Mouse (Mus musculus) subcutaneous adipose tissue, adult 2 months (tissue): ENCODE results near the gene Fxyd1. TPM values are rescaled to one million over a fixed set of nuclear protein-coding genes. Genes with fewer than 3 reads are reported as not detected.

ENCODE experiments used
- polyA plus RNA-seq: library from polyadenylated mRNA; depleted of rRNA; stranded (reverse); fragments of >200 nt; gene quantifications from 2 replicates; pipeline ENCODE4 v1.2.3, GENCODE M21; 2012; ENCODE audit warnings: low replicate concordance; rRNA removed

The Fxyd1 gene
- 596 and 782 TPM in 2 replicates for polyA plus RNA-seq

DNA sequence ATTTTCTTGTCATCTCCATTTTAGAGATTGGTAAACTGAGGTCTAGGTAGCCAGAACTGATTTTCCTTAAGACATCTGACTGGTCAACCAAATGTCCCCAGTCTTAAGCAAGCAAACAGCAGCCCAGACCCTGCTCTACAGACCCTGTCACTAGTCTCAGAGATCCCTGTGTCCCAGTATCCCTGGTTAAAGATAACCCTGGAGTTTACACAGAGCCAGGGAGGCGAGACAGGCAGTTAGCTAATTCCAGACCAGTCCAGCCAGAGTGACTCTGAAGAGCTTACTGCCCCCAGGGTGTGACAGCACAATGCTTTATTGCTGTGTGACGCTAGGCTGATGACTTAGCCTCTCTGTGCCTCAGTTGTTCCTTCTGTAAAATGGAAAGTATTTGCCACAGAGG is at the start of gene Fxyd1:
Gene Fxyd1, minus strand, starts transcription at position 129 of the 400 bp plus-strand sequence.

GRCm38 (mm10) chr7:31076492-31076891 is 19.5 kb upstream of the Fxyd1 start, which contains the start of gene Fxyd3:
Gene Fxyd3, minus strand, starts transcription at chr7:31076704.

DNA sequence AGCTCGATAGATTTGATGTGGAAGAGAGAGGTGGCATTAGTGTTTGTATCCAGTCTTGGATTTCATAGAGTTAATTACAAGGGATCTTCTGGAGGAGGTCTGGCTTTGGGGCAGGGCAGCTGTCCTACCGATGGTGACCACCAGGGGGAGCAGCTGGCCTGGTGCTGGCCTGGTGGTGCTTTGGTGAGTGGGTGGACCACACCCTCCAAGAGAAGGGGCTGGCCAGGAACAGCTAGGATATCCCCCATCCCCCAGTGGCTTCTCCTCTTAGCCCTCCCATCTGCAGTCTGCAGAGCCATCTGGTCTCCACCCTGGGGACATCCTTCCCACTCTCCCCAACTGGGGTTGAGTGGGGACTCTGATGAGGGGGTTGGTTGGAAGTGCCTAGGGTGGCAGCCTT is 2.1 kb upstream of the Fxyd1 start, which contains the start of gene Lgi4:
Gene Lgi4, plus strand, starts transcription at position 235 of the 400 bp plus-strand sequence.

GRCm38 (mm10) chr7:31051321-31052021 is 5.5 kb downstream of the Fxyd1 start, which contains the start of gene Fxyd7:
Gene Fxyd7, minus strand, starts transcription at chr7:31051467.

DNA sequence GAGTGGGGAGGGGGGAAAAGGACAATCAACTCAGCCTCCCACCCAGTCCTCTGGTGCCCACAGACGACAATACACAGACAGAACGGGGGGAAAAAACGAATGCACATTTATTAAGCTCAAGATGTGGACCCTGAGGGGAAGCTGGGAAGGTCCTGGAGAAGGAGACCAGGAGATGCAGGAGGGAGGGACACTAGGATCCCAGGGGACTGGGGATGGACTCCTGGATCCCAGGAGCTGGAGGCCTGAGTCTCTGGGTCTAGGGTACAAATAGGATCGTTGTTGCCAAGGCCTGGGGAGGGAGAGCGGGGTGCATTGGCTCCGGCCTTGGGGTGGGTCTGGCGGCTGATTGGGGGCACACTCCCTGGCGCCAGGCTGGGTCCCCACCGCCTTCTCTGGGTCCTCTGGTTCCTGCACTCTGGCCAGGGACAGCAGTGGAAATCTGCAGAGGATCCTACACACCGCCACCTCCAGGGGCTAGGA is 14.5 kb downstream of the Fxyd1 start, which contains the start of gene Fxyd5:
Gene Fxyd5, minus strand, starts transcription at position 51 of the 480 bp plus-strand sequence.

Other genes with a start within 250 kb of the Fxyd1 start
- 27.4 and 105 TPM in 2 replicates for gene Ffar2, start 233.4 kb downstream of the Fxyd1 start, polyA plus RNA-seq
- gene Ffar3, start 201.0 kb downstream of the Fxyd1 start, polyA plus RNA-seq = not detected in 2 replicates
- gene Ffar1, start 195.6 kb downstream of the Fxyd1 start, polyA plus RNA-seq = 0.03 and 0.05 TPM in 2 replicates
- gene Cd22, start 176.9 kb downstream of the Fxyd1 start, polyA plus RNA-seq = 1.3 and 4.4 TPM in 2 replicates
- 0.72 and 1.3 TPM in 2 replicates for gene Mag, start 142.3 kb downstream of the Fxyd1 start, polyA plus RNA-seq
- 0.77 and 1.3 TPM in 2 replicates for gene Hamp2, start 132.5 kb downstream of the Fxyd1 start, polyA plus RNA-seq
- gene Hamp, start 113.2 kb downstream of the Fxyd1 start, polyA plus RNA-seq = 0.64 and 3.8 TPM in 2 replicates
- 99.1 and 134 TPM in 2 replicates for gene Usf2, start 100.4 kb downstream of the Fxyd1 start, polyA plus RNA-seq
- 5.2 and 72.6 TPM in 2 replicates for gene Lsr, start 83.7 kb downstream of the Fxyd1 start, polyA plus RNA-seq
- 0.40 and 1.7 TPM in 2 replicates for gene Fam187b, start 83.4 kb downstream of the Fxyd1 start, polyA plus RNA-seq
- 111 and 190 TPM in 2 replicates for gene Fxyd5, start 14.7 kb downstream of the Fxyd1 start, polyA plus RNA-seq
- 5.3 and 9.8 TPM in 2 replicates for gene Fxyd7, start 5.7 kb downstream of the Fxyd1 start, polyA plus RNA-seq
- gene Lgi4, start 2.1 kb upstream of the Fxyd1 start, polyA plus RNA-seq = 10.8 and 12.4 TPM in 2 replicates
- gene Fxyd3, start 19.5 kb upstream of the Fxyd1 start, polyA plus RNA-seq = 1.0 and 82.9 TPM in 2 replicates
- gene Hpn, start 58.1 kb upstream of the Fxyd1 start, polyA plus RNA-seq = 3.1 and 15.4 TPM in 2 replicates
- gene Scn1b, start 69.8 kb upstream of the Fxyd1 start, polyA plus RNA-seq = 58.1 and 69.7 TPM in 2 replicates
- gene Gramd1a, start 98.7 kb upstream of the Fxyd1 start, polyA plus RNA-seq = 113 and 153 TPM in 2 replicates
- gene Scgb2b2, start 233.3 kb upstream of the Fxyd1 start, polyA plus RNA-seq = not detected in 2 replicates
- gene Scgb1b2, start 234.6 kb upstream of the Fxyd1 start, polyA plus RNA-seq = not detected in 2 replicates